Mouse (Mus musculus) forebrain, embryonic 11.5 days (tissue): ENCODE measurements around the gene Ceacam18. TPM values are rescaled to one million over a fixed set of nuclear protein-coding genes. Genes with fewer than 3 reads are reported as not detected.

Experiments
- ATAC-seq: fragments of 200-750 bp; cut with Nextera tagmentation; replicated peaks from 2 replicates; pipeline ENCODE4 v1.8.0; 2017; ENCODE audit warnings: moderate TSS enrichment; ENCODE audit not compliant: low FRiP score
- DNase-seq: peaks from one replicate; pipeline ENCODE4 v3.0.0-alpha.2; 2017; ENCODE audit warnings: low spot score
- H3K27ac ChIP-seq: fragments of 300-500 bp; sonication (generic); 2 replicates; pipeline ENCODE4 v1.5.1; 2014; ENCODE audit warnings: low read depth, low read length
- H3K27me3 ChIP-seq: fragments of 300-500 bp; sonication (generic); 2 replicates; pipeline ENCODE4 v1.6.1; 2014; ENCODE audit warnings: mild to moderate bottlenecking, low read length, mixed read lengths; ENCODE audit not compliant: control insufficient read depth, insufficient read depth
- H3K36me3 ChIP-seq: fragments of 300-500 bp; sonication (generic); 2 replicates; pipeline ENCODE4 v1.6.1; 2014; ENCODE audit warnings: mild to moderate bottlenecking, low read length, moderate library complexity, mixed read lengths; ENCODE audit not compliant: control insufficient read depth, insufficient read depth
- H3K4me1 ChIP-seq: fragments of 300-500 bp; sonication (generic); replicated peaks from 2 replicates; pipeline ENCODE4 v1.6.1; 2014; ENCODE audit warnings: low read length, mixed read lengths; ENCODE audit not compliant: control insufficient read depth, insufficient read depth
- H3K4me2 ChIP-seq: fragments of 300-500 bp; sonication (generic); 2 replicates; pipeline ENCODE4 v1.6.1; 2014; ENCODE audit warnings: low read depth, mild to moderate bottlenecking, low read length, moderate library complexity, mixed read lengths; ENCODE audit not compliant: severe bottlenecking
- H3K4me3 ChIP-seq: fragments of 300-500 bp; sonication (generic); 2 replicates; pipeline ENCODE4 v1.5.1; 2014; ENCODE audit warnings: low read depth, low read length
- H3K9ac ChIP-seq: fragments of 300-500 bp; sonication (generic); 2 replicates; pipeline ENCODE4 v1.6.1; 2014; ENCODE audit warnings: low read length
- H3K9me3 ChIP-seq: fragments of 300-500 bp; sonication (generic); 2 replicates; pipeline ENCODE4 v1.6.1; 2016; ENCODE audit warnings: low read length, mixed read lengths; ENCODE audit not compliant: control insufficient read depth
- WGBS: fragments of 180-500 bp; shearing (Covaris S2); extraction: QIAGEN DNeasy Blood & Tissue Kit; methylation state at CpG from one replicate; pipeline ENCODE4 v1.1.7; 2014; 5-methylcytosine and 5-hydroxymethylcytosine counted together
- polyA plus RNA-seq: library from polyadenylated mRNA; unstranded; fragments of >200 nt; fragmentation: Nextera tagmentation; extraction: Ambion mirVana; gene quantifications from 2 replicates; pipeline ENCODE4 v1.2.1, GENCODE M21; 2014

The Ceacam18 gene
- polyA plus RNA-seq, result not detected in 2 replicates

- Histone ChIP-seq H3K27me3 (no peaks in the 10 kb centered on the region), H3K4me3 (no peak within 1 kb of the TSS), H3K4me1 (no peaks in the 10 kb centered on the region), H3K4me2 (no peak within 1 kb of the TSS), H3K9ac (no peak within 1 kb of the TSS), H3K27ac (no peak within 1 kb of the TSS), H3K36me3 (no peaks in the 10 kb centered on the region), H3K9me3 (no peaks in the 10 kb centered on the region)
- ATAC-seq, result no peak
- 78% methylated on average over 6 of the region's 6 CpGs for WGBS
- no peak for DNase-seq
Observed at GRCm38 (mm10) chr7:43634500-43634899, at the start of gene Ceacam18. TSS of gene Ceacam18 (plus strand) at chr7:43634707.

DNA sequence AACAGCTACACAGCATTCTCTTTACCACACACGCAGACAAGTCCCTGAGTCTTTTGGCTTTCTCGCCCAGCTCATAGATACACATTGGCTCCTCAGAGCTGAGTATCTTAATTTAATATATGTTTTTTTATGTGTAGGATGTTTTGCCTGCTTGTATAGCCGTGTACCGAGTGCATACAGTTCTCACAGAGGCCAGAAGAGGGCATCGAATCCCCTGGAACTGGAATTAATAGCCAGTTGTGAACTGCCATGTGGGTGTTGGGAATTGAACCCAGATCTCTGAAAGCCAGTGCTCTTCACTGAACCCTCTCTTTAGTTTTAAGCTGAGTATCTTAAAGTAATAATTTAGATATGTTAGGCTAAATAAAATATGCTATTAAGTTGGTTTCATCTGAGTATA is 49.7 kb upstream of the Ceacam18 start:
- ATAC-seq, result no peak
- H3K4me1 ChIP-seq, result peaks cover 3% of the 10 kb centered on the region; the same call in 1 of the 2 replicates
- 89% methylated on average over 5 of the region's 5 CpGs for WGBS
- no peak overlapping the region for H3K9ac ChIP-seq
- H3K4me3 ChIP-seq, result no peak overlapping the region
- peaks cover 9% of the 10 kb centered on the region; the same call in 1 of the 2 replicates for H3K36me3 ChIP-seq
- no peak overlapping the region for H3K27ac ChIP-seq
- no peak overlapping the region for H3K4me2 ChIP-seq
- H3K27me3 ChIP-seq, result no peaks in the 10 kb centered on the region
- no peak for DNase-seq
- no peaks in the 10 kb centered on the region for H3K9me3 ChIP-seq

GRCm38 (mm10) chr7:43601884-43602283 is 32.6 kb upstream of the Ceacam18 start:
- no peaks in the 10 kb centered on the region for H3K9me3 ChIP-seq
- DNase-seq (peak; percentile 26), ATAC-seq (0 out of 2 replicates have a peak, but pooled peaks have one; percentile 36)
- H3K9ac ChIP-seq, result no peak overlapping the region
- 27% methylated on average over 5 of the region's 5 CpGs for WGBS
- no peaks in the 10 kb centered on the region for H3K36me3 ChIP-seq
- H3K4me2 ChIP-seq, result no peak overlapping the region
- H3K4me3 ChIP-seq, result no peak overlapping the region
- H3K27me3 ChIP-seq, result no peaks in the 10 kb centered on the region
- H3K27ac ChIP-seq, result no peak overlapping the region
- peaks cover 5% of the 10 kb centered on the region; the same call in 1 of the 2 replicates for H3K4me1 ChIP-seq

- ATAC-seq (peak; percentile 85), DNase-seq (peak; percentile 80)
- WGBS, result 16% methylated on average over 41 of the region's 41 CpGs
- H3K4me2 ChIP-seq, result peak within 1 kb of the TSS; percentile 79
- peak within 1 kb of the TSS; percentile 64 for H3K9ac ChIP-seq
- H3K4me1 ChIP-seq, result peaks cover 8% of the 10 kb centered on the region; the same call in 1 of the 2 replicates
- no peaks in the 10 kb centered on the region for H3K27me3 ChIP-seq
- no peaks in the 10 kb centered on the region for H3K9me3 ChIP-seq
- H3K36me3 ChIP-seq, result no peaks in the 10 kb centered on the region
- peak within 1 kb of the TSS; percentile 41 for H3K4me3 ChIP-seq
- no peak within 1 kb of the TSS for H3K27ac ChIP-seq
Observed at GRCm38 (mm10) chr7:43606896-43607742, 27.4 kb upstream of the Ceacam18 start, which contains the start of gene Zfp819. TSS of gene Zfp819 (plus strand) at chr7:43607169.

GRCm38 (mm10) chr7:43607743-43608287 is 26.7 kb upstream of the Ceacam18 start:
- Histone ChIP-seq H3K27ac (no peak overlapping the region), H3K4me3 (peak overlapping the region; percentile 41), H3K9ac (peak overlapping the region; percentile 64; the same call in 1 of the 2 replicates), H3K36me3 (no peaks in the 10 kb centered on the region), H3K27me3 (no peaks in the 10 kb centered on the region), H3K4me2 (peak overlapping the region; percentile 79; the same call in 1 of the 2 replicates), H3K9me3 (no peaks in the 10 kb centered on the region), H3K4me1 (0 out of 2 replicates have a peak, but pooled peaks cover 3% of the 10 kb centered on the region)
- no peak for ATAC-seq
- WGBS, result 53% methylated on average over 5 of the region's 5 CpGs
- peak; percentile 36 for DNase-seq

DNA sequence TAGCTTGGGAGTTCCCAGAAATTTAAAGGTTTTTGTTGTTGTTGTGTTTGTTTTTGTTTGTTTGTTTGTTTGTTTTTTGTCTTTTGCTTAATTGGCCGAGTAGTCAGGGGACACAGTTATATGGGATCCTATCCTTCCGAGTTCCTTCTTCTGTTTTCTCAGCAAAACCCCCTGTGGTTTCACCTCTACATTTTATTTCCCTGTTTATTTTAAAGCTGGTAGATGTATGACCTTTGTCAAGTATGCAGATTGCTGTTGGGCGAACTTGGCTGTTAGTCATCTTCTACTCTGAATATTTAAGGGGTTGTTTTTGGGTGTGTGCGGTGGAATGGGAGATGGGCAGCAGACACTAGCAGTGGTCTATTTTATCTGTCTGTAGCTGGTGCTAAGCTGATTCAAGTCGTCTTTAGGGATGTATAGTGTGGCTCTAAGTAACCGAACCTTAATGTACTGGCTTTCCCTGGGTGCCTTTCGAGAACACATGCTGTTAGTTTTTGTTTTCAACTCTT is 26.1 kb upstream of the Ceacam18 start:
- H3K9ac ChIP-seq, result no peak overlapping the region
- ATAC-seq, result no peak
- 85% methylated on average over 7 of the region's 7 CpGs for WGBS

GRCm38 (mm10) chr7:43613816-43614551 is 20.5 kb upstream of the Ceacam18 start:
- 88% methylated on average over 14 of the region's 14 CpGs for WGBS
- DNase-seq (peak; percentile 39), ATAC-seq (no peak)
- H3K36me3 ChIP-seq, result no peaks in the 10 kb centered on the region
- H3K27me3 ChIP-seq, result no peaks in the 10 kb centered on the region
- H3K4me3 ChIP-seq, result no peak overlapping the region
- no peak overlapping the region for H3K4me2 ChIP-seq
- no peaks in the 10 kb centered on the region for H3K4me1 ChIP-seq
- no peak overlapping the region for H3K27ac ChIP-seq
- H3K9me3 ChIP-seq, result no peaks in the 10 kb centered on the region
- no peak overlapping the region for H3K9ac ChIP-seq

More for the DNA sequence above, 26.1 kb upstream of the Ceacam18 start:
- H3K9me3 ChIP-seq, result no peaks in the 10 kb centered on the region
- H3K36me3 ChIP-seq, result no peaks in the 10 kb centered on the region
- no peaks in the 10 kb centered on the region for H3K27me3 ChIP-seq
- H3K27ac ChIP-seq, result no peak overlapping the region
- no peak overlapping the region for H3K4me2 ChIP-seq
- no peak overlapping the region for H3K4me3 ChIP-seq
- DNase-seq, result peak; percentile 1
- H3K4me1 ChIP-seq, result 0 out of 2 replicates have a peak, but pooled peaks cover 3% of the 10 kb centered on the region

DNA sequence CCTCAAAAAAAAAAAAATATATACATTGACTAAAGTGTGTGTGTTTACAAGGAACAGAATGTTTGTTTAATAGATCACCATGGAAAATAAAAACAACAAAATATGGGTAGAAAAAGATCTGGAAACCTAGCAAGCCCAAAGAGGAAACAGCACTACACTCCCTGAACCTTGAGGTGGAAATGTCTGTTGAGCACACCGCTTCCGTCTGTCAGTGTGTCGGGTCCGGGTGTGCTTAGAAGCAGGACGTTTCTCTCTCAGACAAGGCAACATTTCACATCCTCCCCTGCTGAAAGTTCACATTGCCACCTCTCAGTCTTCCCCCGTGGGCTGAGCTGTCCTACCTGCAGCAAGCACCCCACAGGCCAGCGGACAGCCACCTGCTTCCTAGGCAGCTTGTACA is 11.6 kb upstream of the Ceacam18 start:
- H3K4me1 ChIP-seq, result no peaks in the 10 kb centered on the region
- H3K4me2 ChIP-seq, result no peak overlapping the region
- H3K4me3 ChIP-seq, result no peak overlapping the region
- DNase-seq (no peak), ATAC-seq (no peak)
- no peaks in the 10 kb centered on the region for H3K9me3 ChIP-seq
- H3K36me3 ChIP-seq, result no peaks in the 10 kb centered on the region
- H3K9ac ChIP-seq, result no peak overlapping the region
- H3K27me3 ChIP-seq, result no peaks in the 10 kb centered on the region
- H3K27ac ChIP-seq, result no peak overlapping the region
- 80% methylated on average over 7 of the region's 7 CpGs for WGBS
